Mouse (Mus musculus) CD4-positive, CD25-positive, alpha-beta regulatory T cell, adult 2 months (primary cell): ENCODE data around the gene Lrrc8b.

Experiments
- DNase-seq: peaks from one replicate; pipeline ENCODE4 v3.0.0-alpha.2; 2012; ENCODE audit warnings: low read depth, low spot score

Gene Lrrc8b

DNA sequence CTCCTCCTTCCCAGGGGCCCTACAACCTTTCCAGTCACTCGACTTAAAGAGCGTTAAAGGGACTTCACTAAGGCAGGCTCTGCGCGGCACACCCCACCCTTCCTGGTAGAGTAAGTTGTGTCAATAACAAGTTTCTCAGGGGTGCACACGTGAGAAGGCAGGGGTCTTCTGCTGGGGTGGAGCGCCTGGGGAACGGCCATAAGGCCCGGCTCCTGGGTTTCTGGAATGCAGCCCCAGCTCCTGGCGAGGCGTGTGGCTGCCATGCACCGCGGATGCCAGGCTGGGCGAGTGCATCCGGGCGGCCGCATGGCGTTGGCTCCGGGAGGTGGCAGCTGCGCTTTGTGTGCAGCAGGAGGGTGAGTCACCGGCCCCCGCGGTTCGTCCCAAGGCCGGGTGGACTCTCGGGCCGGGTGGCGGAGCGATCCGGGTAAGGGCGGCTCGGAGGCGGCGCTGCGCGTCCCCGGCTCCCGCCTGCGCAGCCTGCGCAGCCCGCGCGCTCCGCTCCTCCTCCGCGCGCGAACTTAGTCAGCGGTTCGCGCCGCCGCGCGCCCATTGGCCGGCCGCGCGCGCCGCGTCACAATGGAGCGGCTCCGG lies at the start of gene Lrrc8b:
TSS of gene Lrrc8b (plus strand) at position 578 of the 594 bp plus-strand sequence.
- DNase-seq, result peak; percentile 90

DNA sequence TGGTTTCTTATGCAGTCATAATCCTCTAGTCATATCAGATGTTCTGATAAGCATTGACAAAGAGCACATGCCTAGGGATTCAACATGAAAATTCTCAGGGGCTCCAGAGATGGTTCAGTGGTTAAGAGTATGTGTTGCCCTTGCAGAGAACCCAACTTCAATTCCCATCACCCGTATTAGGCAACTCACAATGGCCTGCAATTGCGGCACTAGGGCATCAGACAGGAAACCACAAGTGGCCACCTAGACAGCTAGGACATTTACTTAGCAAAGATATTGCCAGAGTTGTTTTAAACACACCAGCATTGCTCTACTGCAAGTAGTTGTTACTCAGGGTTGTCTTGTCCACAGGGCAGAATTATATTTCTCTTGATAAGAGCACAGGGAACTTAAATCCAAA lies 34.1 kb upstream of the Lrrc8b start:
- no peak for DNase-seq

DNA sequence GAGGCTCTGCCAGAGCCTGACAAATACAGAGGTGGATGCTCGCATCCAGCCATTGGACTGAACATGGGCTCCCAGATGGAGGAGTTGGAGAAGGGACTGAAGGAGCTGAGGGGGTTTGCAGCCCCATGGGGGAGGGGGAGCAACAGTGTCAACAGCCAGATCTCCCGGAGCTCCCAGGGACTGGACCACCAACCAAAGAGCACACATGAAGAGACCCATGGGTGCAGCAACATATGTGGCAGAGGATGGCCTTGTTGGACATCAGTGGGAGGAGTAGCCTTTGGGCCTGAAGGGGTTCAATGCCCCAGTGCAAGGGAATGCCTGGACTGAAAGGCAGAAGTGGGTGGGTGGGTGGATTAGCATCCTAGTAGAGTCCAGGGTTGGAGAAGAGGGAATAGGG lies 25.2 kb upstream of the Lrrc8b start:
- DNase-seq, result no peak

DNA sequence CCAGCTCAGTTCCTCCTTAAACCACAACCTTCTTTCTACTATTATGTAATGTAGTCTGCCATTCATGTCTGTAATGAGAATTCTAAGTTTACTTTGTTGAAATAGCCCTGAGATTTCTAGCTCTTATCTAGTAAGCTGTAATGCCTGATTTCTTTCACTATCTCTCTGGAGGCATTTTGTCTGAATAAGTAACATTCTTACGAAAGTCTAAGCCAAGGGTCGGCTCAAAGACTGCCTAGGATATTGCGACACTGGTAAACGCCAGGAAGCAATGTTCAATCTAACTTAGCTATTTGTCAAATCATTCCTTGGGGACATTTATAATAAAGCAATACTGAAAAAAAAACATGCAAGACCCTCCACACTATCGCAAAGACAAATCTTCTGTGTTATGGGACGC lies 21.8 kb upstream of the Lrrc8b start:
- DNase-seq, result no peak

DNA sequence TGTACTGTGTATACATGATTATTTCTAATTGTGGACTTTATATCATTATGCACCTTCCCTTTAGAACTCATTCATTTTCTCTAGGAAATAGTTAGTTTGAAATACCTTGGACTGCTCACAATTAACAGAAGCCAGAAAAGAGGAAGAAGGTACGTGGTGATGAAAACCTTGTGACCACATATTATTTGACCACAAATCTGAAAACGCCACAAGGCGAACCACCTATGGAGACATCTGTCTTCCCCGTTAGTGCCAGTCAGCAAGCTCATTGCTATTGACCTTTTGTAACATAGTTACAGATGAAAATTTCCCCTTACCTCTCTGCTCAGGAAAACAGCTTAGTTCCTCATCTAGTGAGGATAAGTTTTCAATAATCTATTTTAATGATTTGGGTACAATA lies 20.4 kb upstream of the Lrrc8b start:
- no peak for DNase-seq

DNA sequence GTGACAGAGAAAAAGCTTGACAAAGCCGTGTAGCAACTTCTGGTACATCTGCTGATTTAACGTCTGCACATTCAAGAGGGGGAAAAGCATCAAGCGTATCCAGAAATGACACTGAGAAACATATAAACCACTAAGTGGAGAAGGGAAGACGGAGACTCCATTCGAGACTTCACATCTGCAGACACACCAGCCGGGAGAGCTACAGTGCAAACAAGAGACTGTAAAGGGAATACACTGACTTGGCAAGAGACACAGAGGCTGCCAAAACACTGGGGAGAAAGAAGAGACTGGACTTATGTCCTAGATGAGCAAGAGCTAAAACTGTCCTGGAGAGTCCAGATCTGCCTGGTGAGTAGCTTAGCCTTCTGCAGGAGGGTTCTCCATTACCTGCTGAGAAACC lies 16.6 kb upstream of the Lrrc8b start:
- no peak for DNase-seq

DNA sequence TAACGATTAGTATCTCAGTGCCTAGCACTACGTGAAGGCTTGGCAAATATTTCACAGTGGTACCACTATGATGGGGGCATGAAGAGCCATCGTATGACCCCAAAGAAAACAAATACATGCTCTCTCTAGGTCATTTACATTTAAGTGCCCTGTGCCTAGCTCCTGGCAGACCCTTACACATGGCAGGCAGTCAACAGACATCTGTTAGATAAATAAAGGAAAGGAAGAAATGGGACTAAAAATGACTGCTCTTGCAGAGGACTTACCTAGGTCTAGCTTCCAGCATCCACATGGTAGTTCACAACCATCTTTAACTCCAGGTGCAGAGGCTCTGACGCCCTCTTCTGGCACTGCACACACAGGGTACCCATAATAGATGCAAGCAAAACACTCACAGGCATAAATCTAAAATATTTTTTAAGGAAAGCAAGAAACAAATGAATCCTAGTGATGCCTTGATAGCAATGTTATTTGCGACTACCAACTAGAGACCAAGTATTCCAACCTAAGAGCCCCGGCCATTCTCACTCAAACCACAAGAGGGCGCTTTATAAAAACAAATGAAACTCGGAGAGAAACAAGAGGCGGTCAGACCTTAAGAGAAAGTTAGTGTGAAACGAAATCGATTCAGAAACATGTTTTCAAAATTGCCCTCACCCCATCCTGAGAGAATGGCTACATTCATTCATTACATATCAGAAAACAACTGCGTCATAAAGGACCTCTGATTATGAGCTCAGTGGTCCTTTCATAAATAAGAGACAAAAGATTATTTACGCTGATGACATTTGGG lies 15.7 kb upstream of the Lrrc8b start:
- DNase-seq, result peak; percentile 78

DNA sequence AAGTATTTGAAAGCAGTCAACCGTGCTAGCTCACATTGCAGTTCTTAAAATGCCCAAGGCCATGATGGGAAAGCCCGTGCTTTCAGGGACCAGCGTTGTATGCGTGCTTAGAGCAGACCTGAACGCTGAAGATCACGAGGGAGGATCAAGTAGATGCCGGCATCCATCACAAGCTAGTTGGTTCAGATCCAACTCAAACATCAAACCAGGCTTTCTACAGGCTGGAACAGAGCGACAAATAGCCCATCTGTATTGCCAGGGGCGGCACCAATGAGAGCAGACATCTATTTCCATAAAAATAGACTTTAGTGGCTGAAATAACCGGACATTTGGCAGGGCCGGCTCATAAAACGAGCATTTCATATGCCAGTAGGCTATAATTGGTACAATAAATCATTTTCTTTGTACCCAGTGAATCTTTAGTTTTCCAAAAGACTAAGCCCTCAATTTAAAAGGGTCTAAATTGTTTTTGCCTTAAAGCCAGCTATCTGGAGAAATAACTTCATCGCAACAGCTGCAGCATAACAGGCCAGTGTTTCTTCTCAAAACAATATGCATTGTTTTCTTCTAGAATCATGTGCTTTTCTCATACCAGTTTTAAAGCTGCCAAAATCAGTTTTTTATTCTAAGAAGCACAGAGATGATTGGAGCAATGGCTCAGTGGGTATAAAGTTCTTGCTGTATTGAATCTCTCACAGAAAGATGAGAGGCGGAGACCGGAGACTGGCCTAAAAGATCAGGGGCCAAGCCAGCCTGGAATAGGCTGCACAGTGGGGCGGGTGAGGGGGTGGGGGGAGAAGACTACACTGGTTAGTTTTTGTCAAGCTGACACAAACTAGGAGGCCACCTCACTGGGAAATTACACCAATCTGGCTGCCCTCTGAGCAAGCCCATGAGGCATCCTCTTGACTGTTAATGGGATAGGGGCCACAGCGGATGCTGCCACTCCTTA lies 14.9 kb upstream of the Lrrc8b start:
- no peak for DNase-seq

DNA sequence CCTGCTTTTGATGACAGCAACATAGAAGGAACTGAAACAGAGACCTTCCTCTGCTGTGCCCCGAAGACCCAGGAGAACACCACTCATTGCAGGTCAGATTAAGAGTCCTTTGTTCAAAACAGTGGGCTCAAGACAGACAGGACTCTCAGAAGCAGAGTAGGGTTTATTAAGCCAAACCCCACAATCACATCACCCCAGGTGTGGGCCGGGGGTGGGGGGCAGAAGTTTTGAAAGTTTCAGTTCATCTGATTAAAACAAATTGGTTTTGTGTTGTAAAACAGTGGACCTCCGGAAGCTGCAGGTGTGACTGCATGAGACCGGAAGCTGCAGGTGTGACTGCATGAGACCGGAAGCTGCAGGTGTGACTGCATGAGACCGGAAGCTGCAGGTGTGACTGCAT lies 14.0 kb upstream of the Lrrc8b start:
- no peak for DNase-seq

DNA sequence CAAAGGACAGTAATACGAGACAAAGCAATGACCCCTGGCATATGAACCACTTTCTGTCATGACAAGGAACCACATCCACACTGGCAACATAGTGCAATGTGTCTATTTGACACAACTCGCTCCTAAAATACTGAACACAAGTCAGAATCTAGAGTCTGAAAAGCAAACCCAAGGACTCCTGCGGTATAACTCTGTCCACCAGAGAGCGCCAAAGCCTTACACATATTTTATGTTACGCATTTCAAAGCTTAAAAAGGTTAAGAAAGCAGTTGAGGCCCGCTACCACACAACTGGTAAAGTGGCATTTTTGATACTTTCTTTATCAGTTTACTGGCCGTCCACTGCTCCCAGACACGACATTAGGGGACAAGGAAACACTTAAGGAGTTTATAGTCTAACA lies 10.6 kb upstream of the Lrrc8b start:
- peak; percentile 88 for DNase-seq

DNA sequence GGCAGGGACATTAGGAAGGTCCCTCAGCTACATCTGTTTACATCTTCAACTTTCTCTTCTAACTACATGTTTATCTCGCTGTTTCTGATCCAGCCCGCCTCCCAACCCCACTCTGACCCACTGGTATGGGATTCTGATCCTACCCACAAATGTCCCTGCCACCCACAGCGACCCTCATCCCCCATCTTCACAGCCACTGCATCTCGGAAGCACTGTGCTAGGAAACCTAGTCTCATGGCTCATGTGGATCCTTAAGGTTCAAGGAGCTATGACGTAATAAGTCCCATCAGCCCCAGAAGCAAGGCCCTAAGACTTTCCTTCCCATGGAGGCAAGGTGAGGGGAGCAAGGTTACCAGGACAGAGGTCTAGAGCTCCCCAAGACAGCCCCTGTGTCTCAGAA lies 7.9 kb upstream of the Lrrc8b start:
- no peak for DNase-seq

DNA sequence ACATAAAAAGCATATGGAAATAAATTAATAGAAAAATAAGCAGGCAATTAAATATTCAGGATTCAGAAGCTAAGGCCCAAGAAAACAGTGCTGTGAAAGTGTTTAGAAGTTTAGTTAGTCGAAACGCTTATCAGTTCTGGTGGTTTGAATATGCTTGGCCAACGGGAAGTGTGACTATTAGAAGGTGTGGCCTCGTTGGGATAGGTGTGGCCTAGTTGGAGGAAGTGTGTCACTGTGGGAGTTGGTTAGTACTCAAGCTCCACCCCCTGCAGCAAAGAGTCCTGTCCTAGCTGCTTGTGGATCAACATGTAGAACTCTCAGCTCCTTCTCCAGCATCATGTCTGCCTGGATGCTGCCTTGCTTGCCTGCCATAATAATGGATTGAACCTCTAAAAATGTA lies 6.5 kb upstream of the Lrrc8b start:
- DNase-seq, result peak; percentile 51

DNA sequence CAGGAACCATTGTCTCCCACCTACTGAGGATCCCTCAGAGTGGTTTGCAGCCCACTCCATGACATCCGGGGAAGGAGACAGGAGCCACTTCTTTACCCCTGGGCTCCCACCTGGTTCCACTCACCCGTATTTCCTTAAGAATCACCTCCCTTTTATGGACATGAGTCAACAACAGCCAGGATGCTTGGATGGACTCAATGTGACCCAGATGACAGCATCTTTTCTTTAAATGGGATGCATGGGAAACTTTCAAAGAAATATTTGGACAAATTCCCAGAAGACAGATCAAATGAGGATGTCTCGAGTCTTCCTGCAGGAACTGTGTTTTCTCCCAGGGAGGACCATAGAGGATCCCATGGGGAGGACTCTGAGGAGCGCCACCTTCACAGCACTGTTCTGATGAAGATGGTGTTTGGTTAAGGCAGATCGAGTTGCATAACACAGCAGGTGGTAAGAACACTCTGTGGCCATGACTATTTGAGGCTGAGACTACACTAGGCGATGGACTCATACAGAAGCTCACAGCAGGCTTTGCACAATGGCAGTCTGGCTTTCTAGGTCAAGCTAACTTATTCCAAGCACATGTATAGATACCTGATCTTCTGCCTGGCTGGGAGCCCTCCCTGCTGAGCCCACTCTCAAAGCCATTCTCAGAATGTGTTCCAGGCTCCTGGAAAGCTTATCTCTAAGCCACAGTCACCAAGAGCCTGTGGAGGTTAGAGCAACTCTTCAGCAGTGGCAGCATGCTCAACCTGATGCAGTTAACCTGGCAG lies 4.9 kb upstream of the Lrrc8b start:
- no peak for DNase-seq

DNA sequence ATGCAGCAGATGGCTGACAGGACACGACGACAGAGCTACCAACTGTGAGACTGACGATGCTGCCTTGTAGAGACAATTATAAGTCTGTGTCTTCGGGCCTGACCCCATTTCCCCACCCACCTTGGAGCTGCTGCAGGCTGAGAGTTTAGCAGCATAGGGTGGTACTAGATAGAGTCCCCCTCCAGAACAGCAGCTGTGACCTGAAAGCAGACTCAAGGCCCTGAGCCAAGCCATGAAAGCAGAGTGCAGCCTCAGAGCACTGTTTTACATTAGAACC lies 4.3 kb upstream of the Lrrc8b start:
- DNase-seq, result no peak

DNA sequence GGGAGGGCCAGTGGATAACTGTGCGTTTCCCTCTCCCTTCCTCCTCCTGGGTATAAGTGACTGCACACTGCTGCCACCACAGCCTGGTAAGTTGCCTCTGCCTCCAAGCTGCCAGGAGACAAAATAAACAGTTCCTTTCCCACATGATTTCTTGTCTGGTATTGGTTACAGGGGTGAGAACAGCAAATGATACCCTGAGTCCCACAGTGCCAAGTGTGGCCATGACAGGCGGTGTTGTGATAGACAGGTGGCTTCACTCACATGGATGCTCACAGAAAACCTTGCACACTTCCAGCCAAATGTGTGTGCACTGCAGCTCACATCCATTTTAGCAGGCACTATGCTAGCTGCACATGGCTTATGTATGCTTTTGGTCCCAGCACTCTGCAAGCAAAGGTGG lies 3.8 kb upstream of the Lrrc8b start:
- no peak for DNase-seq

DNA sequence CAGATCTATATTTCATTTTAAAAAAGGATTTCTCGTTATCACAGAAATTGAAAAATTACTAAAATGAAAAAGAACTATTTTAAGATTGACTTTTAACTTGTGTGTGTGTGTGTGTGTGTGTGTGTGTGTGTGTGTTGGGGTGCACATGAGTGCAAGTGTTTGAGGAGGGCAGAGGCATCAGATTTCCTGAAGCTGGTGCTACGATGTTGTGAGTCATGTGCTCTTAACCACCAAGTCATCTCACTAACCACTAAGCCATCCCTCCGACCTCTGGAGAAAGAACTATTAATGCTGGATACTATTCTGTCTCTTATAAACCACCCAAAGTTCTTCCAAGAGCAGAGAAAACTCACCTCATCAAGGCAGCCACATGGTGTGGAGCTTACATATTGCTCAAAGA lies 2.9 kb upstream of the Lrrc8b start:
- DNase-seq, result no peak

DNA sequence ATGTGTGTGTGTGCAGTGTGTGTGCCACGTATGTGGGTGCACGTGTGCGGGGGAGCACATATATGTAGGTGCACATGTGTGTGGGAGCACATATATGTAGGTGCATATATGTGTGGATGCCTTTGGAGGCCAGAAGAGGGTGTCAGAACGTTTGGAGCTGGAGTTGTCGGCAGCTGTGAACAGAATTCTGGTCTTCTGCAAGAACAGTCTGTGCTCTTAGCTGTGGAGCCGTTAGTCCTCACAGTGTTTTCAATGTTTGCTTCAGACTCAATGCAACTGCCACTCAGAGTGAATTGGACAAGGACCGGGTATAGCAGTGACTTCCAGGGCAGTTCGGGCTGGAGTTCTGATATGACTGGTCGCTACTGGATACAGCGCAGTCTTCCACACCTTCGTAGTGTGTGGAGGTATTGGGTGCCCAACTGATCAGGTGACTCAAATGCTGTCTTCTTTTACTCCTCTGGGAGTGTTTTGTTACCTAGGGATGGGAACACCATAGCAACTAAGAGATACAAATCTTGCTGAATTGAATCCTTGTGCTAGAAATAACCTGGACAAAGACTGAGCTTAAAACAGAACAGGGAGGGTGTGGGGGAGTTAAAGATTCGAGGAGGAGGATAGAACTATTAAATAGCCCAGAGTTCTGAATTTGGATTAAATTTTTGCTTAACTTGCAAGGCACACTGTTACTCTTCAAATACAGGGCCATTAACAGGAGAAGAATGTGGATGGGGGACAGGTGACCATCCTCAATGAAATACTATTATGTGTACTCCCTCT lies 1.0 kb upstream of the Lrrc8b start:
- DNase-seq, result no peak

DNA sequence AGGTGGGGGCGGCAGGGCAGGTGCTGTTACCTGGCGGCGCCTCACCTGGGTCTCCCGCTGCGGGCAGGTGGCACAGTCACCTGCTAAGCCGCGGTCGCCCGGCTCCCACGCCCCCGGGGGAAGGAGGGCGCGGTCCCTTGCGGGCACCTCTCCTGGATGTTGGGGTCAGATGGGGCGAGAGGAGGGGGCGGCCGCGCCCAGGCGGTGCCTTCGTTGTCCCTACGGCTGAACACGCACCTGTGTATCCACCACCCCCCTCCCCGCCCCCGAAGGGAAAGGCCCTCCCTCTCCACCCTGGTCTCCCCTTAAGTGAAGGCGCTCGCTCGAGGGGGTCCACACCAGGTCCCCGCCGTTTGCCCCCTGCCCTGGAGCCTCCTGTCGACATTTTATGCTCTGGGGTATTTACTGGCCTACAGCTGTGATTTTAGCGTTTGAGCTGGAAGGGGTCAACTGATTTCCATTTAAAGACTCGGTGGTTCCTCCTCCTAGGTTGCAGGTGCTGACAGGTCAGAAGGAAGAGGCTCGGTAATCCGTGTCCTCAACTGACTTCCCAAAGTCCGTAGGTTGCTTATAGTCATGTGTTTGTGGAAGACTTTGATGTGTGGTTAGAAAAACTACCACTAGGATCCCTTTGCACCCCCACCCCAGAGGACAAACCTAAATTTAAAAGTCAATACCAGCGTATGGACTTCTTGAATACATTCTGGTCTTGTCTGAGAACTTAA lies 538 bp downstream of the Lrrc8b start:
- DNase-seq, result peak; percentile 27

DNA sequence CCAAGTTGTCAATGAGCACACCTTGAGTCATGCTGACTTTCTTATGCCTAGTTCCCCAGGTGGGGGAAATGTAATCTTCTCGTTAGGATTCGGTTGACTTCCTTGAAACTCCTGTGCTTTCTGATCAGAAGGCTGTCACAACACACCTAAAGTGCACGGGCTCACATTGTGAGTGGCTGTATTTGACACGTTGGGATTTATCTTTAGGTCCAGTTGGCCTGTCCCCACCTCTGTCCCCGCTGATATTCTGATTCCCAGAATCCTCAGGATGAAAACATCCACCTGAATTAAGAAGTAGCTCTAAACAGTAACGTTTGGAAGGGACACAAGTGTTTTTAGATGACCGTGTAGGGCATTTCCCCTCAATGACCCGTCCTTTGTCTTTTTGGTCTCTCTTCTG lies 1.6 kb downstream of the Lrrc8b start:
- no peak for DNase-seq

DNA sequence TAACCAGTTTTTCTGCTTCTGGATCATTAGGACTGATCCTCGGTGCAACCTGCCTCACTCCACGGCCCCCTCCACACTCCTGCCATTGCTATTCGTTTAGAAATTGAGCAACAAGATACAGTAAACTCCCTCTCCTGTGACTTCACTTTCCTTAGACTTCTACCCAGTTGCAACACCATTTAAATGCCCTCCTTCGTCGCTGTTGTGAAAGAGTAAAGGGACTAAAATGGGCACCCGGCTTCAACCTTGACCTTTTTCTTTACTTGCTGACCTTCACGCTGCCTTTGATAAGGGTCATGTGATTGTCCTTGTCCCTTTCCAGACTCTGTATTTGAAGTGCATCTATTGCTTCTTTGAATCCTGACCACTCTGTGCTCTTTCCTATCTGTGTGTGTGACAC lies 2.8 kb downstream of the Lrrc8b start:
- no peak for DNase-seq
